Mouse (Mus musculus): ENCODE measurements around the gene Pank2.
"Not testable (repeated sequence)": the region's sequence is repeated elsewhere in the genome, so short reads cannot be mapped to it uniquely, and the experiment has no call there.

Gene Pank2

DNA sequence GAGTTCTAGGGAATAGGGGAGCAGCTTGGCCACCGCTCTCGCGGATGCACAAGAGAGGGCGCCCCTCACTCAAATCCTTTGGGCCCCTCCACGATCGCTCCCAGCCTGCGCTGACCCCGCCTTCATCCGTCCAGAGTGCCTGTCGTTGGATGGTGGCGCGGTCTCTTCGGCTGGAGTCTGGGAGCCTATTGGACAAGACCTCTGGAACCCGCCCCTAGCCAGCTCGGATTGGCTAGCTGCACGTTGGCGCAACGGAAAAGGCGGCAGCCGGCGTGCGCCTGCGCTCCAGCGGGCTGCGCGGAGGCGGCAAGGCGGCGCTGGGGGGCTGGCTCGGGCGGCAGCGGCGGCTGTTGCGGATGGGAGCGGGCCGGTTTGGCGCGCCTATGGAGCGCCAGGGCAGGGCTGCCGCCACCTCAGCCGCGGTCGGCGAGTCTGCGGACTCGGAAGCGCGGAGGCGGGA lies at the start of gene Pank2:
Gene Pank2 (plus strand): TSS at position 283 of the 460 bp plus-strand sequence.
- peak; percentile 98 for DNase-seq (ENCODE audit: low spot score)

DNA sequence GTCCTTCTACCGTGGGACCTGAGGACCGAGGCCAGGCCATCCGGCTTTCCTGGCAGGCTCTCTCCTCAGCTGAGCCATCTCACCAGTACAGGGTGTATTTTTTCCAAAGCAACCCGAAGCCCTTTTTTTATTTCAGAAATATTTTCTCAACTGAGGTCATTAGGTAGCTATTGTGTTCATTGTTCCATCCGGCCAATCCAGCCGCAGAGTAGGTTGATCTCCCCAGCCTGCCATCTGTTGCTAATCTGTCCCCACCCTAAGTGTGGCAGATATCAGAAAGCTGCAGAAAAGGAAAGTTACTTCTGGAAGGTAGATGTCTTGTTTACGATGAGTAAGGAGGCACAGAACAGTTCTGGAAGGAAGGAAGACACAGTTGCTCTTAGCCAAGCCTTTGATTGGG lies 48.5 kb upstream of the Pank2 start:
- DNase-seq (ENCODE audit: low spot score), result no peak

DNA sequence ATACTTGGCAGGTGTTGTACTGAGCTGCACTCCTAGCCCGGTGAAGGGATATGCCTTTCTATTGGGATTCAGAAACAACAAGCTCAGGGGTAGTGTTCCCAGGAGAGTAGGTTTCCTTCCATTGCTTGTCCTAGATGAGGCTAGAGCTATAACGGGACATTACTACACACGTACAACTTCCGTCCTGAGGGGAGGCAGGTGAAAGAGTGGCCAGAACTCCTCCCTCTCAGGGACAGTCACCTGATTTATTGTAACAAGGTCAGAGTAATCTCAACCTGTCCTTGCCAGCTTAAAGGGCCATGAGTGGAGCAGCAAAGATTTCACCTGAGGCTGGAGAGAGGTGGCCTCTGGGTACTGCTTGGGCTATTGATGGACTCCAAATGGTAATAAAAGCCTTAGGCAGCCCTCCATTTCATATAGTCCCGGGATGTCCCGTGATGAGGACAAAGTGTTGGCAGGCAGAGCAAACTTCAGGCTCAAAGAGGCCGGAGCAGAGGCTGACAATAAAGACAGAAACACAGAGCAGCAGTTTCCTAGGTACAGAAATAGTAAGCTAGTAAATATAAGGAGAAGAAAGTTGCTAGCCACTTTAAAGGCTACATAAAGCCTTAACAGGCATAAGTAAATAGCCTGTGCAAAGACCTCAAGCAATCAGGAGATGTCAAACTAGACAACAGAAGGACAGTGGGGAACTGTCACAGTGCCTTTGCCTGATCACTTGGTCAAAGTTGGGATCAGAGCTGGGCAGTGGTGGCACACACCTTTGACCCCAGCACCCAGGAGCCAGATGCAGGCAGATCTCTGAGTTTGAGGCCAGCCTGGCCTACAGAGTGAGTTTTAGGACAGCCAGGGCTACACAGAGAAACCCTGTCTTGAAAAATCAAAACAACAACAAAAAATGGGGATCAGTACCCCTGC lies 46.1 kb upstream of the Pank2 start:
- peak; percentile 18 for DNase-seq (ENCODE audit: low spot score)

DNA sequence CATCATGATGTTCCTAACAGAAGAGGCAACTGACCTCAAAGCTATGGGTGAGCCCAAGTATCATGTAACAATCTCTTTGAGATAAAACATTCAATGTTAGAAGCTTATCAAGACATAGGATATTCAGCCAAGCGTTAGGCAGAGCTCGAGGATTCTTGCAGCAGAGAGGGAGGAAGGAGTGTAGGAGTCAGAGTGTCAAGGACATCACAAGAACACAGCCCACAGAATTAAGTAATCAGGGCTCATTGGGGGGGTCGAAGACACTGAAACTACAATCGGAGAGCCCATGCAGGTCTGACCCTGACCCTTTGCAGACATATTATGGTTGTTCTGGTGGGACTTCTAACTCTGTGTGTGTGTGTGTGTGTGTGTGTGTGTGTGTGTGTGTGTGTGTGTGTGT lies 42.3 kb upstream of the Pank2 start:
- DNase-seq (ENCODE audit: low spot score), result no peak

DNA sequence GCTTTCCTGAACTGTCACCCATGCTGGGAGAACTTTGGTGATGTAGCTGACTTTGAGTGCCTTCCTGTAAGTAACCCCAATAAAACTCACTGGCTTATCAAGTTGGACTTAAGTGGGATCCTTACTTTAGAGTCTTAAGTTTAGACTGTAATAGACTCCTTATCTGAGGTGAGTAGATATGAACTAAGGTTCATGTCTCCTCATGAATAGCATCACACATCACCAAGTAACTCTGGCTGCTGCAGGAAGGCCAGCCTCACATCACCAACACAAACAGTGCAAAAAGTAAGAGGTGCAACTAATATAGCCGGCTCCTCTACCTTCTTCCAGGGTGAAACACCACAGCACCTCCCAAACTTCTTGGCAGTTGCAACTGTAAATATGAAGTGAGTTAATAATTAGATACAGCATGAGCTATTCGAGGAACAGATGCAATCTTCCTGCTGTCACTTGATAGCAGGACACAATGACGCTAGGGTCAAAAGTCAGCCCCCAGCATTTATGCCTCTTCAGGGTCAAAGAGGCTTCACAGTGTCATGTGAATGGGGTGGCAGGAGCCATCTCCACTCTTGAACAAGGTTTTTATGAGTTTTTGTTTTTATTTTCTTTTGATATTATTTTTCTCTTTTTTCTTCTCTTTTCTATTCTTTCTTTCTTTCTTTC lies 40.3 kb upstream of the Pank2 start:
- no peak for DNase-seq (ENCODE audit: low spot score)

DNA sequence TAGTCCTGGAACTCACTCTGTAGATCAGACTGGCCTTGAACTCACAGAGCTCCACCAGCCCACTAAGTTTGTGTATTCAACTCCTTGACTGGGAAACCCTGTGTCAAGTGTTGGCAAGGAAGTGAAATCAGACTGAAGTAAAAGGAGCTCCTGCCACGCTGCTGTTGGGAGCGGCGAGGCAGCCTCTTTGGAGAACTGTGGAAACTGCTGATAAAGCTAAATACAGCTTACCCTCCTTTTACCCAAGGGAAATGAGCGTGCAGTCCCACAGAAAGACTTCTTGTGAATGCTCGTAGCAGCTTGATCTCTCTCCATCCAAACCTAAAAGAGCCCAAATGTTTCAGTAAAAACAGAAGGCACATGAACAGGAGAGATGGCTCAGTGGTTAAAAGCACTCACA lies 39.7 kb upstream of the Pank2 start:
- DNase-seq (ENCODE audit: low spot score), result no peak

DNA sequence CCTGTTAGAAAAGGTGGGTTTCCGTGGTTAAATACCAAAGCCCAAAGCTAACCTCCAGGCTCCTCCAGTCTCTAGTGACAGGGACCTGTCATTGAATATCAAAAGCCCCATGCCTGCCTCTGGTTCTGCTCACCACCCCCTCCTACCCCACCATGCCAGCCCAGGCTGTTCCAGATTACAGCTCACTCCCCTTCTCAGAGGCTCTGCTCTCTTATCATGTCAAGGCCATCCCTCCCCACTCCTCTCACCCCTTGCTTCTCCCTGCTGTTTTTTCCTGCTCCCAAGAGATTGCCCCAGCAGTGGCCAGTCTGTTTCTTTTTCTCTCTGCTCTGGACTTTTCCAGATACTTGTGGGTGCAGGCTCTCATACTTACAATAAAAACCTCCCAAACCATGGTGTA lies 38.7 kb upstream of the Pank2 start:
- DNase-seq (ENCODE audit: low spot score), result no peak

DNA sequence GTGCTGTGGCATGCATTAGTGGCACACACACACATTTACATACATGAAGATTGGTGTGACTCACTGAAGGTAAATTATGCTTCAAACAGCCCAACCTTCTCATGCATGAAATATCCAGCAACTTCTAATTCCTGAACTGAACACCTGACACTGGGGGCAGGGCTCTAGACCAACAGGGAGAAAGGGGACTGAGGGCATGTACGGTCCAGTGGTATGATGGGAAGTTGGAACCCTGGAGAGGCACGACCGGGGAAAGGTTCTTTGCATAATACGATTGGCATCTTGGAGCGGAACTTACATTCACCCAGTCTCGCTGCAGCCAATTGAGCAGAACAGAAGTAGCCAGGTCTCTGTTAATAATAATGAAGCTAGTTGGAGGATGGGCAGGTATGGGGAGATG lies 37.1 kb upstream of the Pank2 start:
- DNase-seq (ENCODE audit: low spot score), result no peak

DNA sequence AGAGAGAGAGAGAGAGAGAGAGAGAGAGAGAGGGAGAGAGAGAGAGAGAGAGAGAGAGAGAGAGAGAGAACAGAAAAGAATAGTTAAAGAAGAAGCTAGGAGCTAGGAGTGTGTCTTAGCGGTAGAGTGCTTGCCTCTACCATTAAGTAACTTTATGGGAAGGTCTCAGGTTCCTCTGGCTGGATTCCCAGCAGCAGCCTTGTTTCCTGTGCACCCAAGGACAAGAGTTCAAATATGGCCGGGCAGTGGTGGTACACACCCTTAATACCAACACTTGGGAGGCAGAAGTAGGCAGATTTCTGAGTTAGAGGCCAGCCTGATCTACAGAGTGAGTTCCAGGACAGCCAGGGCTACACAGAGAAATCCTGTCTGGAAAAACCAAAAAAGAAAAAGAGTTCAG lies 35.6 kb upstream of the Pank2 start:
- DNase-seq (ENCODE audit: low spot score), result not testable (repeated sequence)

DNA sequence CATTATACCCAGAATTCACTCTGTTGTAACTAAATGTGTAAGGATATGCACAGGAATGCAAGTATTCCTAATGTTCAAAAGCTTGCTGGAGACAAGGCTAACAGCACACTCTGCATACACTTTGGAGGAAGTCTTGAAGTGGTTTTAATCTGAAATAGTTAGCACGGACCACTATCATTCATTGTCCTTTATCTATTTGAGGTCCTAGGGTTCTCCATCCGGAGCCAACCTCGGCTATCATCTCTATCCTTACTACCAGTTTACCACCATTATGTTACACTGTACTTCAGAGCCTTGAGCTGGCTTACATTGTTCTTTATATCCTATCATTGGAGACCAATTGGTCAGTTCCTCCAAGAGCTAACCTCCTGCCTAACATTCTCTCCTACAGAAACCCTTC lies 35.1 kb upstream of the Pank2 start:
- DNase-seq (ENCODE audit: low spot score), result no peak

DNA sequence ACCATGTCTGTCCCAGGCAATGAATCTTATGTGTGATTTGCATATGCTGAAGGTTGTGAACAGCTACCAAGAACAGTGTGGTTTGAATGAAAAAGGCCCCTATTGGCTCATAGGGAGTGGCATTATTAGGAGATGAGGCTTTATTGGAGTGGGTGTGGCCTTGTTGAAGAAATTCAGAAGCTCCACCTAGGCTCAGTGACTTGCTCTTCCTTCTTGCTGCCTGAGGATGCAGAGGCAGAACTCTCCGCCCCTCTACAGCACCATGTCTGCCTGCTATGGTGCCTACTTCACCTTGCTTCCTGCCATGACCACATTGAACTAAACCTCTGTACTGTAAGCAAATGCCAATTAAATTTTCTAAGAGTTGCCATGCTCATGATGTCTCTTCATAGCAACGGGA lies 29.7 kb upstream of the Pank2 start:
- no peak for DNase-seq (ENCODE audit: low spot score)

DNA sequence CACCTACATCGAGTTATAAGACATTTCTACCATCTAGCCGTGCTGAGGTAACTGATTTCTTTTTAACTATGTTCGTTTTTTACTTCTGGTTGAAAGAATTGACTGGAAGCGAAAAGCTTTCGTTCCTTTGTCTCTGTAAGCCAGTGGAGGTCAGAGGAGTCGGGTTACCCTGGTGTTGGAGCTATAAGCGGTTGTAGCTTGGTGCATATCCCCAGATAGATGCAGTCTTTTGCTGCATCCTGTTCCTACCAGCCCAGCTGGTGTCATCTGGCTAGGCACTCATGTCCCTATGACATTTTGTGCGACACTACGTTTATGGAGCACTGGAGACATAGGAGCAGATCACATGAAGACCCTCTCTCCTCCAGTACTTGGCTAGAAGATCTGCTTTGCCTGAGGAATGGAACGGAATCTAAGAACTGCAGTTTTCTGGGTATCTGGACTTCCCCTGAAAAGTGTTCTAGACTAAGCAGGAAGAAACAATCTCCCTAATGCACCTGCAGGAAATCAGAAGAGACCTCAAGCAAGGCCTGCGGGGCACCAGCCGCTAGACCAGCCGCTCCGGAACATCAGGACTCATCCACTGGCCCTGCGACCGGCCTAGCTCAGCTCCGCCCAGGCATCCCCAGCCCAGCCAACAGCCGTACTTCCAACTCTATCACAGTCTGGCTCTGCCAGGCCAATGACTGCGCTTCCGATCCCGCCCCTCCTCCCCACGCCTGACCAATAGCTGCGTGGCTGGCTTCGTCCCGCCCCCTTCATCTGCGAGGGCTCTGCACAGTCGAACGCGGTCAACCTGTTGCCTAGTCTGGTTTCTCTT lies 28.8 kb upstream of the Pank2 start, which contains the start of gene Mavs:
Gene Mavs (plus strand): TSS at position 757 of the 820 bp plus-strand sequence.
- peak; percentile 97 for DNase-seq (ENCODE audit: low spot score)

DNA sequence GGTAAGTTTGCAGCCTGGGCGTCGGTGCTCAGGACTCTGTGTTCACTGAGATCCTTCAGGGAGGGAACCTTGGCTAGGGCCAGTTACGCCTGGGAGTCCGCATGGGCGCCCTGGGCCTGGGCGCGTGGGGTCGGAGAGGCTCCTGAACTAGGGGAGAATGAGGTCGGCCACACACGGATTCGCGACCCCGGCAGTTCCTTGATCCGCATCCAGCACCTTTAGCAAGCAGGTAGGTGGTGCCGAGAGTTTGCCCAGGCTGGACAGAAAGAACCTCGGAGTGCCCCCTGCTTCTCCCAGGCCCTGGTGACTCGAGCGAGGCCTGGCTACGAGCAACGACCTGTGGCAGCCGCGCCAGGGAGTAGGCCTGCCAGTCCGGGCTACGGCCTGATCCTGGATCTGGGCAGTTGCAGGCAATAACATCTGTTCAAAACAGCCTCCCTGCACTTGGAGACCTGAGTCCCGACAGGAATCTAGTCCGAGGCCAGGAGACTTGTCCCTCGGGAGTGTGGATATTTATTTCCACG lies 28.1 kb upstream of the Pank2 start:
- peak; percentile 5 for DNase-seq (ENCODE audit: low spot score)

DNA sequence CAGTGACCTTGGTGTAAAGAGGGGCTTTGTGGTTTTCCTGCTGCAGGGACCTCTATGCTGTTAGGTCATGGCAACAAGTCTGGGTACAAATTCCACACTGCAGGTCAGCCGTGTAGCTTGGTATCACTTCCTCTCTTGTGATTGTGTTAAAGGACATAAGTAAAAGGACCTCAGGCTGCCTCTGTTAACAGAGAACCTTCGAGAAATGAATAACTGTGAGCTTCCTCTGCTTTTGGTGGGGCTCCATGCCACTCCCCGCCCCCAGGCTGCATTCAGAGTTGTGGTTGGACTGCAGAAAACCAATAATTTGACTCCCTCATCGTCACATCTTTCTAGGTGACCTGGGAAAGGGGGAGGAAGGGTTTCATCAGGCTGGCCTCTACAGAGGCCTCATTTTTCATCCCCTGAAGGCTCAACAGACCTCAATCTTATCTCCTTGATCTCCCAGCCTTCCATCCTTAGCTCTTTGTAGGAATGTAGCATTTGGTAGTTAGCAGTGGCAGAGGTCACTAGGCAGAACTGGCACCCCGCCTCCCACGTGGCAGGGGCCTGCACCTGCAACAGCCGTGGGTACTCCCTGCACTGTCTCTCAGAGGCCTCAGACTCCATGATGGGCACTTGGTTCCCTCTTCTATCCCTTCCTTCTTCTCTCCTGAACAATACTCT lies 27.2 kb upstream of the Pank2 start:
- peak; percentile 21 for DNase-seq (ENCODE audit: low spot score)

DNA sequence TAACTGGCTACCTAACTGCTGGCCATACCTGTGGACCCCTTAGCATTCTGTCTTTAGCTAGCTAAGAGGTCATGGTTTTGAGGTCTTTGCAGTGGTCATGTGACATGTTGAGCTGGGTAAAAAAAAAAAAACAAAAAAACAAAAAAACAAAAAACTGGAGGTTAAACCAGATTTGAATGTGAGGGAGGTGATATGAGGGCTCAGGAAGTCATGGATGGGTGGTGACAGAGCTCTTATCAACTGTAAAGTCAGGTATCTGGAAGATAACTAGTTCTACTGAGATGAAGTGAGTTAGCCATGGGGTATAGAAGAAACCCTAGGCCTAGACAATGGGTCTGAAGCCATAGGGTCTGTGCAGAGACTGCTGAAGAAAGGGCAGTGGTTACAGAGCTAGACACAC lies 20.1 kb upstream of the Pank2 start:
- no peak for DNase-seq (ENCODE audit: low spot score)

DNA sequence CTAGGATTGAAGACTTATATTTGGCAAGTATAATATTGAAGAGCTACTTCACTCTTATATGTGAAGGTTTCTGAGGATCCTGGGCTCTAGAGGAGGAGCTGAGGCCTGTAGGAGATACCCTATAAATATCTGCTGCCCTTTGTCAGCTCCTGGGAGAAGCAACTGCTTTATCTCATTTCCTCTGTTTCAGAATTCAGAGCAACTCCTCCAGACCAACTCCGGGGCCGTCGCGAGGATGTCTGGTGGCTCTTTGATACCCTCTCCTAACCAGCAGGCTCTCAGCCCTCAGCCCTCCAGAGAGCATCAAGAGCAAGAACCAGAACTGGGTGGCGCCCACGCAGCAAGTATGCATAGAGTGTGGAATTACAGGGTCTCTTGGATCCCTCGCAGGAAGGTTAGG lies 19.4 kb upstream of the Pank2 start:
- DNase-seq (ENCODE audit: low spot score), result no peak

DNA sequence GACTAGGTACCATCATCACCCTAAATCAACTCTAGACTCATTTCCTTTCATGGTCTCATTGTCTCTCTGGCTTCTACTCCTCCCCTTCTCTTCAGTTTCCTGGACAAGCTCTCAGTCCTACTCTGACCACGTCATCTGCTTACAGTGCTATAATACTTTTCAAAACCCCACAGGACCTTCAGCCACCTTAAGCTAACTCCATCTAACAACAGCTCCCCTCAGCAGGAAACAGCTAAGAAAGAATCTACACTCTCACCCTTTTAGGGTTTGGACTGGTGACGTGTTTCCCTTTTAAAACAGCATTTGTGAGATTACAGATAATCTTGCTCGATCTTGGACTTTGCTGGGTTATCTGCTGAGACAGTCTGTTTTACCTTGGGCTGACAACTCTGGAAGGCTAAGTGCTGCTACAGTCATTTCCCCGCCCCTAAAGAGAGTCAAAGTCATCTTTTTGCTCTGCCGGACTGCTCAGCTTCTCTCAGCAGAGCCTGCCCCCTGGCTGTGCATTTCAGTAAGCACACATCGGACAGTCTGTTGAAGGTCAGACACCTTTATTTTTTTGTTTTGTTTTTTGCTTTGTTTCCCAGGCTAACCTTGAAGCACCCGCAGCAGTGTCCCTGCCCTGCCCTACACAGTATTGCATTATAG lies 8.5 kb upstream of the Pank2 start:
- DNase-seq (ENCODE audit: low spot score), result peak; percentile 80

DNA sequence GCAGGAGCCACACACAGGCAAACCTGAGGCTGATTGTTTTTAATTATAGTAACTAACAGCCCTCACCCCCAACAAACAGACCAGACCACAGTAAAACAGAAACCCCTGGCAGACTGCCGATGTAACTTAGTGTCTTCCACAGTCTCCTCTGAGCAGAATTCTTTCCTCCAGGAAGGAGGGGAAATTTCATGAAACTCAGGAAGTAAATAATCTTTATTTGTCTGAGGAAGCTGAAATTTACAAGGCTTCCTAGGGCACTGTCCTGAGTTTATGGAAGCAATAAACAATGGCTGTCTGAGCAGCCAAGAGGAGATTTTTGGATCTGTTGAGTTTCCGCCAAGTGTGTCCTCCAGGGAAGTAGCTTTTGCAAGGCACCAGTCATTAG lies 8.0 kb upstream of the Pank2 start:
- peak; percentile 45 for DNase-seq (ENCODE audit: low spot score)

DNA sequence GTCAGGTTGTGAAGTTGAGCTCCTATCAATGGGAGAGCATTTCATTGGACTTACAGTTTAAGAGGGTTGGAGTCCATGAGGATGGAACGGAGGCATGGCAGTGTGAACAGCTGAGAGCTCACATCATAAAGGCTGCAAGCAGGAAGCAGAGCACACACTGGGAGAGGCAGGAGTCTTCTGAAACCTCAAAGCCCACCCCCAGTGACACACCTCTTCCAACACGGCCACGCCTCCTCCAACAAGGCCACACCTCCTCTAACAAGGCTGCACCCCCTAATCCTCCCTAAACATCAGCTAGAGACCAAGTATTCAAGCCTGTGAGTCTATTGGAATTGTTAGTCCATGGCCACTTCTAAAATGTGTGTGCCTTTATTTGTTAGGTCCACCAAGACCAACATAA lies 6.6 kb upstream of the Pank2 start:
- no peak for DNase-seq (ENCODE audit: low spot score)

DNA sequence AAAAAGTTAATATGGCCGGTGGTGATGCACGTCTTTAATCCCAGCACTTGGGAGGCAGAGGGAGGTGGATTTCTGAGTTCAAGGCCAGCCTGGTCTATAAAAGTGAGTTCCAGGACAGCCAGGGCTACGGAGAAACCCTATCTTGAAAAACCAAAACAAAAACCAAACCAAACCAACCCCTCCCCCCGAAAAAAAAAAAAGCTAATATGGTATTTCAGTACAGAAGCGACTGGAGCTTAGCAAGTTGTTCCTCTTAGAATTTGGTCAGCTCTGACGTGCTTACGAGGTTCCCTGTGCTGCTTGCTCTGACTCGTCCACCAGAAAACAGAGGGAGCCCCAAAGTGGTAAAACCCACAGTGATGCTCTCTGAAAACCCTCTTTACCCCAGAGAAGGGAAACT lies 3.6 kb upstream of the Pank2 start:
- no peak for DNase-seq (ENCODE audit: low spot score)
